Mouse (Mus musculus) left cerebral cortex, postnatal 4 days (tissue): Measurements from ENCODE around the gene Gm28305. TPM values are rescaled to one million over a fixed set of nuclear protein-coding genes. Genes with fewer than 3 reads are reported as not detected.

Experiments
- DNase-seq: peaks from one replicate; pipeline ENCODE4 v3.0.0-alpha.2; 2022
- intact Hi-C: fragments of 180-260 bp; cut with DNase I; formaldehyde crosslinking; loops from one replicate; pipeline ENCODE4 v1.15.1; 2025
- total RNA-seq, 2 experiments: library from RNA; stranded (reverse); gene quantifications; 2 replicates each; pipeline ENCODE4 v1.2.3; 2021

Gm28305 gene
- total RNA-seq, result not detected

DNA sequence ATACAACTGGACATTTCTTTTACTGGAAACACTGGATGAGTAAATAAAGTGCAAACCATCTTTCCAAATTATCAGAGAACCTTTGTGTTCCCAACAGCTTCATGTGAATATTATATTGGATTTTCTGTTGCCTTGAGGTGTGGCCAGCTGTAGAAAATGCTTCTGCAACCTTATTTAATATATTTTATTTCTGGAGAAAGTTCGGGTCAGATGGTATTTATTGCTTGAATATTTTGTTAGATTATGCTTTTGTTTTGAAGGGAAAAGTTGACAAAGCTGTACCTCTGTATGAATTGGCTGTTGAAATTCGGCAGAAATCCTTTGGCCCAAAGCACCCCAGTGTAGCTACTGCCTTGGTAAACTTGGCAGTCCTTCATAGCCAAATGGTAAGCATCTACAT lies at the start of gene Gm28305:
Gm28305 (plus strand) TSS at position 301 of the 400 bp plus-strand sequence.
- intact Hi-C loops, result no loop called here
- DNase-seq, result no peak

- DNase-seq, result peak; percentile 49
- intact Hi-C loops, result loop anchor here (5.0 kb wide), 2 partner anchors 239 to 364 kb away; no protein-coding TSS in a partner anchor
Measured at GRCm38 (mm10) chr9:103996496-103996895, 44.0 kb upstream of the Gm28305 start.

- DNase-seq, result no peak
- intact Hi-C loops, result no loop called here
Measured at GRCm38 (mm10) chr9:104000601-104001000, 39.9 kb upstream of the Gm28305 start.

- peak; percentile 100 for DNase-seq
- intact Hi-C loops, result no loop called here
Measured at GRCm38 (mm10) chr9:104001921-104002859, 38.3 kb upstream of the Gm28305 start, which contains the start of gene Nphp3. TSS of gene Nphp3 (plus strand) at chr9:104002544.

- DNase-seq, result peak; percentile 76
- intact Hi-C loops, result no loop called here
Measured at GRCm38 (mm10) chr9:104002913-104003330, 37.5 kb upstream of the Gm28305 start.

DNA sequence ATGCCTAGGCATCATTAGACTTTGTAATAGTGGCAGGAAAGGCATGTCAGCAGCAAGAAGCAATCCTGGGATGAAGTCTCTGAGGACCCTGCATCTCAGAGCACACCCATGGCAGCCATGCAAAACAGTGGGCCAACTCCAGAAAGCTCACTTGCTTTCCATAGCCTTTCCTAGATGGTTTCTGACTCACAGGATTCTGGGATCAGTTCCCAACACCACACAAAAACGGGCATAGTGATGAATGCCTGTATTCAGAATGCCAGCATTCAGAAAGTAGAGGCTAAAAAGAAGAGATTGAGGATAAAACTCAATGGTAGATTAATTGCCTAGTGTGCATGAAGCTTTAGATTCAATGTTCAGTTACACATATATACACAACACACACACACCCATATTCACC lies 25.9 kb upstream of the Gm28305 start:
- DNase-seq, result no peak
- intact Hi-C loops, result no loop called here

- no peak for DNase-seq
- intact Hi-C loops, result no loop called here
Measured at GRCm38 (mm10) chr9:104021026-104021425, 19.4 kb upstream of the Gm28305 start.

GRCm38 (mm10) chr9:104027186-104027585 lies 13.3 kb upstream of the Gm28305 start:
- no peak for DNase-seq
- intact Hi-C loops, result no loop called here

GRCm38 (mm10) chr9:104029861-104030260 lies 10.6 kb upstream of the Gm28305 start:
- intact Hi-C loops, result no loop called here
- DNase-seq, result no peak

- no peak for DNase-seq
- intact Hi-C loops, result no loop called here
Measured at GRCm38 (mm10) chr9:104034231-104034630, 6.2 kb upstream of the Gm28305 start.

GRCm38 (mm10) chr9:104034718-104035117 lies 5.7 kb upstream of the Gm28305 start:
- intact Hi-C loops, result no loop called here
- DNase-seq, result no peak

DNA sequence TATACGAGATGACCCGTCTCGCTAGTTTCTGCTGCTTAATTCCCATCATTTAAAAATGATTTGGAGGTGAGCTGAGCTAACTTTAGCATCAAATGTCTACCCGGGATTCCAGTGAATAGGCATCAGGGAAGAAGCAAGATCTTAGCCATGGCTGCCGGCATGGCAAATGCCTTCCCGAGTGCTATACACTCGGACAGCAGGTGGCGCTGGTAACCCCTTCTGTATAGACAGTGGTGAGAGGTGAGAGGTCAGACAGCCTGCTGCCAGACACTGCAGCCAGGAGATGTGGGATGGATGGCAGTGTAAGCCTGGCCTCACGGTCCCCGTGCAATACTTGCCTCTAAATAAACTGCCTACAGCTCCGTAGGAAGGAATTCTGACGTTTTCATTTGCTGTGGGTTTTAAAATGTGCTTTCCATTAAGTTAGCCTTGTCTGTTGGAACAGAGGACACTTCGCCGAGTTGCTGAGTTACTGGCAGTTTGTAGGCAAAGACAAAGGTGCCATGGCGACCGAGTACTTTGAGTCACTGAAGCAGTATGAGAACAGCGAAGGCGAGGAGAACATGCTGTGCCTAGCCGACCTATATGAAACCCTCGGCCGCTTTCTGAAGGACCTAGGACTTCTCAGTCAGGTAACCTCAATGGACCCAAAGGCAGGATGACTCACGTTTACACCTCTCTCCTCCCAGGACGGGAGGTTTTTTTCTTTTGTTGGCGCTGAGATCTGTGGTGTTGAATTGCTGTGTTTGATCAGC lies 5.0 kb upstream of the Gm28305 start:
- intact Hi-C loops, result no loop called here

DNA sequence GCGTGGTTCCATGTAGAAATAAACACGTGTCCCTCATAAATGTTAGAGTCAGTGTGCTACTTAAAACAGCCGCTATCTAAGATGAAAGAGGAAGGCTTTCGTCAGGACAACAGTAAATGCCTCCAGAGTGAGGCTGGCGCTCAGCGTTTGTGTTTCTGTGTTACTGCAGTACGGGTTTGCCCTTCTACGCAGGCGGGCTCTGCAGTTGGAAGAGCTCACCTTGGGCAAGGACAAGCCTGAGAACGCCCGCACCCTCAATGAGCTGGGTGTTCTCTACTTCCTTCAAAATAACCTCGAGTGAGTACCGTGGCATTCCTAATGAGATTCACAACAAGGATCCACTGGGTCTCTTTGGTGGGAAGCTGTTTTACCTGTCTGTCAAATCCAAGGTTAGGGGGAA lies 2.2 kb upstream of the Gm28305 start:
- intact Hi-C loops, result no loop called here
- no peak for DNase-seq

More for the DNA sequence above, 5.0 kb upstream of the Gm28305 start:
- DNase-seq, result peak; percentile 82

- intact Hi-C loops, result no loop called here
- no peak for DNase-seq
Measured at GRCm38 (mm10) chr9:104039031-104039695, 1.3 kb upstream of the Gm28305 start.

DNA sequence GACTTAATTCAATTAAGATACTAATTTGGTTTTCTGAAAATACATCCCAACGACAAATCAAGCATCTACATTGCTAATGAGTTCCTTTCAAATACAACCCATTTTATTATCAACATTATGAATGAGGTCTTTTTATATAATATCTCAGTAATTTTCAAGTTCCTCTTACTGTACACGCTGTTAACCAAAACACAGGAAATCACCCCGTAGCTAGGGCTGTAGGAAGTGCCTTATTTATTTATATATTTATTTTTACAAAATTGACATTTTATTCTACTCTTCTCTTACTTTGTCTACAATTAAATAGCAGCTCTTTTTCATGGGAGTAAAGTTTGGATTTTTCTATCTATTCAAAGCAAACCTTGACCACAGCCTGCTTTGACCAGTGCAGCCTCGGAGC lies 720 bp upstream of the Gm28305 start:
- DNase-seq, result no peak
- intact Hi-C loops, result no loop called here

GRCm38 (mm10) chr9:104043676-104044075 lies 3.2 kb downstream of the Gm28305 start:
- intact Hi-C loops, result no loop called here
- DNase-seq, result no peak

- DNase-seq, result no peak
- intact Hi-C loops, result loop anchor here (10.0 kb wide), 1 partner anchor 114 kb away; no protein-coding TSS in a partner anchor
Measured at GRCm38 (mm10) chr9:104051028-104051427, 10.6 kb downstream of the Gm28305 start.

GRCm38 (mm10) chr9:104062430-104063243 lies 22.2 kb downstream of the Gm28305 start, which contains the start of gene Uba5:
TSS of gene Uba5 (minus strand) at chr9:104063134.
- intact Hi-C loops, result no loop called here
- peak; percentile 76 for DNase-seq

- DNase-seq, result peak; percentile 81
- intact Hi-C loops, result no loop called here
Measured at GRCm38 (mm10) chr9:104063244-104063961, 22.9 kb downstream of the Gm28305 start, which contains the start of gene Acad11. TSS of gene Acad11 (plus strand) at chr9:104063377.
